Mouse (Mus musculus) olfactory bulb, adult 2 months (tissue): ENCODE results near the gene Vim. TPM values are rescaled to one million over a fixed set of nuclear protein-coding genes. Genes with fewer than 3 reads are reported as not detected.

Experiments used
- H3K27ac ChIP-seq: fragments of 200-500 bp; 2 replicates; pipeline ENCODE4 v1.5.1; 2012; ENCODE audit warnings: low read depth, low read length; ENCODE audit not compliant: insufficient read depth
- H3K4me1 ChIP-seq: fragments of 200-500 bp; 2 replicates; pipeline ENCODE4 v1.6.1; 2012; ENCODE audit warnings: low read length; ENCODE audit not compliant: control insufficient read depth, insufficient read depth
- H3K4me3 ChIP-seq: fragments of 200-500 bp; 2 replicates; pipeline ENCODE4 v1.5.1; 2012; ENCODE audit warnings: mild to moderate bottlenecking, low read depth, low read length, moderate library complexity; ENCODE audit not compliant: insufficient read depth
- CTCF ChIP-seq: fragments of 200-500 bp; IDR thresholded peaks from 2 replicates; pipeline ENCODE4 v1.5.1; 2012; ENCODE audit warnings: low read depth, mild to moderate bottlenecking, low read length, moderate library complexity; ENCODE audit not compliant: insufficient read depth
- POLR2A ChIP-seq: fragments of 200-500 bp; IDR thresholded peaks from 2 replicates; pipeline ENCODE4 v1.6.1; 2012; ENCODE audit warnings: mild to moderate bottlenecking, low read depth, low read length, moderate library complexity; ENCODE audit not compliant: insufficient read depth
- WGBS: fragments of 180-500 bp; shearing (Covaris S2); methylation state at CpG from one replicate; pipeline ENCODE4 v1.1.7; 2018; 5-methylcytosine and 5-hydroxymethylcytosine counted together
- polyA plus RNA-seq: library from polyadenylated mRNA; stranded (reverse); fragments of >200 nt; gene quantifications from 2 replicates; pipeline ENCODE4 v1.2.4, GENCODE M21; 2012; ENCODE audit warnings: low replicate concordance; ENCODE audit not compliant: missing spikeins, insufficient read depth, insufficient read length

The Vim gene
- polyA plus RNA-seq, 1 experiment, result not detected

DNA sequence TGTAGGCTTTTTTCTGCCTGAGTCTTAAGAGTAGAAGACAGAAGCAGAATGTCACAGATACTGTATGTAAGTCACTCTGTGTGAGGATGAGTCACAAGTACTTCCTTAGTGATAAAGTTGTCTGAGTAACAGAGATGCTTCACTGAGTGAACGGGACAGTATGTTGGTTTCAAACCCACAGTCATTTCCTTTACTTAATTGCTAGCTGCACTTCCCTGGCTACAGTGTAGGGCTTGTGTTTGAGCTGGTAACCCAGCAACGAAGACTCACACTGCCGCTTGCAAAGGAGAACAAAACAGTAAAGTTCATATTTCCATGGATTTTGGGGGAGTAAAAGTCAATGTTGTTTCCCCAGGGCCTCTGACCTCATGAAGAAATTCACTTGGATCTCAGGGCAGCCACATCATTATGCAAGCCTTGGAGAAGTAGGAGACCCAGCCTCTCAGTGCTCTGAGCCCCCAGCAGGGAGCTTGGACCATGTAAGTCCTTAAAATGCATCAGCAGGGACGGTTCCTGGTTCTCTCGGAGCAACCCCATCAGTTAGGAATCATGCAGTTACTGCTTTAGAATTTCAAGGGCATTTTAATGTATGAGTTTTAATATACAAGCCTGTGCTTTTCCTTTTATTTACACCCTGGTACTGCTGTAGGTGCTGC lies 15.0 kb upstream of the Vim start:
- Histone ChIP-seq H3K4me1 (peaks cover 2% of the 10 kb centered on the region; the same call in 1 of the 2 replicates), H3K27ac (no peak overlapping the region), H3K4me3 (no peak overlapping the region)
- WGBS, result 23% methylated on average over 5 of the region's 5 CpGs
- TF ChIP-seq CTCF (no peak), POLR2A (no peak)

DNA sequence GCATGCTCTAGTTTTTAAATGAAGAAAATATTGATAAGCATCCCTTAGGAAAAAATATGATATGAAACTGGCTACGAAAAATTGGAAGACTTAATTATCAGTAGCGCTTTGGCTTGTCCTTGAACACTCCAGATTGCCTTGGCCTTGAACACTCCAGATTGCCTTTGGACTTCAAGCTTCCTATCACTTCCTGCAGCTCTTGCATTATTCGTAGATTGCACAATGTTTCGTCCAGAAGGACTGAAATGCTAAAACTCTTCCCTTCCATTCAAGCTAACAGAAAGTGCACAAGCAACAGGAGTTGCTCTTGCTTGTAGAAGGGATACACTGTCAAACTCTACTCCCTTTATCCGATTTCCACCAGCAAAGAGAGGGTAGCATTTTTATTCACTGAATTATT lies 14.4 kb upstream of the Vim start:
- Histone ChIP-seq H3K4me1 (peaks cover 2% of the 10 kb centered on the region; the same call in 1 of the 2 replicates), H3K27ac (no peak overlapping the region), H3K4me3 (no peak overlapping the region)
- TF ChIP-seq CTCF (no peak), POLR2A (no peak)
- 92% methylated on average over 5 of the region's 5 CpGs for WGBS

DNA sequence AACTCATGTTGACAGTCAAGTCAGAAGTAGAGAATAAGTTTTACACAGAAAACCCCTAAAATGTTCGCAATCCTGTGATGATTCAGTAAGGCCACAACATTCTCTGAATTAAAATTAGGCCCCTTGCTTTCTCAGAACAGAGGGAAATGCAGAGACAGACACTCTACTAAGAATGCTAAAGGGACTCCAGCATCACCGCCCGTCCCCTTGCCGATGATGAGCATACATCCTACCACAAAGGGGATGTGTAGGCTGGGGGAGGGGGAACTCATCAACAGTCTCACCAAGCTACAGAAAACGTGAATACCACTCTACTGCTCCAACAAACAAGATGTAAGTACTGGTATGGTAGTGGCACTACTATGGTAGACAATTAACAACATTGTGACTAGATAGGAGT lies 14.0 kb upstream of the Vim start:
- H3K4me3 ChIP-seq, result no peak overlapping the region
- no peak for TF ChIP-seq CTCF
- H3K4me1 ChIP-seq, result peaks cover 2% of the 10 kb centered on the region; the same call in 1 of the 2 replicates
- no peak overlapping the region for H3K27ac ChIP-seq
- WGBS, result 88% methylated on average over 5 of the region's 5 CpGs

DNA sequence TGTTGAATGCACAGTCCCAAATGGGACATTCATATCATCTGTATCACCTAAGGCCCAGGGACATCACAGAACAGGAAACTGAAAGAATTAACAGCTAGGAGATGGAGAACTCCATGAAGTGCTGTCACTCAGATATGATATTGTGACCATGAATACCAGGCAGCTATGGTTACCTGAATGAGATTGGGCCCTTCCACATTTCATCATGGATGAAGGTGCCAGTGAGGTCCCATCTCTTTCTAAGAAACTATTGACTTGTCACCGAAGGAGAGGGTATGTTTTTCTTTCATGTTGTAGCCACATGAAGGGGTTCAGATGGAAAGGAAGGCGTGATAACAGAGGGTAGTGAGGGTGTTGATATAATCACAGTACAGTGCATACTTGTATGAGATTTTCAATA lies 13.3 kb upstream of the Vim start:
- no peak overlapping the region for H3K27ac ChIP-seq
- peaks cover 2% of the 10 kb centered on the region; the same call in 1 of the 2 replicates for H3K4me1 ChIP-seq
- no peak for TF ChIP-seq POLR2A
- no peak for TF ChIP-seq CTCF
- 96% methylated on average over 2 of the region's 2 CpGs for WGBS
- no peak overlapping the region for H3K4me3 ChIP-seq

DNA sequence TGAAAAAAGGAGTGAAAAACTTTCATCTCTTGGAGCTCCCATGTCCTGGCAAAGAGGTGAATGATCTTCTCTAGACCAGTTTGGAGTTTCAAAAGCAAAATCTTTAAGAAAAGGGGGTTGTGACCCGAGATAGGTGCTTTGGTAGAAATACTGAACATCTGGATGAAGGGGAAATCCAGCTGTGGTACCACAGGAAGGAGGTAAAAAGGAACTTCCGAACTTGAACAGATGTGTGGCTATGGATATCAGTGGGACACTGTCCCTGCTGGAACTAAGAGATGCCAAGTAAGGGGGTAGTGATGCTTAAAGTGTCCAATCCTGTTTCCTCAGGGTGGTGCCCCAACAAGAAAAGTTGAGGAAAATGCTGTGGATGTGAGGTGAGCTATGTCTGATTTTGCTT lies 3.6 kb upstream of the Vim start:
- TF ChIP-seq CTCF, result no peak
- WGBS, result 90% methylated on average over 2 of the region's 2 CpGs
- Histone ChIP-seq H3K4me3 (no peak overlapping the region), H3K4me1 (peaks cover 13% of the 10 kb centered on the region), H3K27ac (no peak overlapping the region)

DNA sequence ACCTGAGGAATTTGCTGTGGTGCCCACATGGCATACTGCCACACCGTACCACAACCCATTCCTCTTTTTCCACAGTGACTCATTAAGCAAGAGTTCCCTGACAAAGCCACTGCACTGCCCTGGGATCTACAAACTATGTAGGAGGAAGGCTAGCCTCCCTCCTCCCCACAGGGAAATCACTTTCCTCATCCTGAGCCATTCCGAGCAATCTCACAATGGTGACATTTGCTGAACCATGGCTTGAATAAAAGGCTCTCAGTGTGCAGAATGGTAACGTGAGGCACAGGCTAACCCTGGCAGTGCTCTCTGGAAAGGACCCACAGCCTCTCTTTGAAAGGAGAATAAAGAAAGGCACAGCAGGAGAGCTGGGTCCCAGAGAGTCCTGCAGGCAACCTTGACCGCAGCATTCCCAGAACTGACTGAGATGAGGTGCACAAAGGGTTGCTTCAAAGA lies 1.6 kb upstream of the Vim start:
- 47% methylated on average over 4 of the region's 4 CpGs for WGBS
- TF ChIP-seq CTCF (no peak), POLR2A (no peak)
- H3K4me3 ChIP-seq, result no peak overlapping the region
- H3K4me1 ChIP-seq, result peaks cover 17% of the 10 kb centered on the region
- H3K27ac ChIP-seq, result no peak overlapping the region

DNA sequence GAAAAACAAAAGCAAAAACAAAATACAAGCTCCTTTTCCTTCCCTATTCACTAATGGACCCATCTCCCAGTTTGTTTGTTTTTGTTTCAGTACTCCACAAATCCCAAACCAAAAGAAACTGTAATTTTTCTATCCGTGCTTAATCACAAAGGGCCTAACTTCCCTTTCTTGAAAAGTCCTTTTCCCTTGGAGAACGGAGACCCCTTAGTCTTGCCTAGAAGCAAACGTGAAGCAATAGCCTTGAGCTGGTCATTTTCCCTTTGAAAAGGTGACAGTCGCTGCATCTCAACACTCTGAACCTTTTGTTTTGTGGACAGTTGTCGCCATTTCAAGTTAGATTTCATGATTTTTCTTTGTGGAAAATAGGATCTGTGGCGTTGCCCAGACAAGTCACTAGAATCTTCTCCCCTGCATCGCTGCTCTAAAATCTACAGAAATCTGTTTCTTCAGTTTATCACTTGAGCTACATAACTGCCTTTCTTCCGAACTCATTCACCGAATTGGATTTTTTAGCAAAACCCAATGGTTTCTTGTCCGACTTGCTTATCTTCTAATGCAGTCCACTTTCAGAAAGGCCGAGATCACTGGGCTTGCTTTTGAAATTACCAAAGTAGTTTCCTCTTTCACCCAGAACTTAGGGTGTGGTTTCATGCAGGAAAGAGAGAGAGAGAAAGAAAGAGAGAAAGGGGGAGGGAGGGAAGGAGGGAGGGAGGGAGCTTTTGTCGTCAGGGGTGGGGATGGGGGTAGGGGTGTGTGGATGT lies 900 bp upstream of the Vim start:
- Histone ChIP-seq H3K4me1 (peaks cover 17% of the 10 kb centered on the region), H3K27ac (peak overlapping the region; percentile 71), H3K4me3 (no peak overlapping the region)
- no peak for TF ChIP-seq CTCF
- no peak for TF ChIP-seq POLR2A
- WGBS, result 41% methylated on average over 12 of the region's 12 CpGs

DNA sequence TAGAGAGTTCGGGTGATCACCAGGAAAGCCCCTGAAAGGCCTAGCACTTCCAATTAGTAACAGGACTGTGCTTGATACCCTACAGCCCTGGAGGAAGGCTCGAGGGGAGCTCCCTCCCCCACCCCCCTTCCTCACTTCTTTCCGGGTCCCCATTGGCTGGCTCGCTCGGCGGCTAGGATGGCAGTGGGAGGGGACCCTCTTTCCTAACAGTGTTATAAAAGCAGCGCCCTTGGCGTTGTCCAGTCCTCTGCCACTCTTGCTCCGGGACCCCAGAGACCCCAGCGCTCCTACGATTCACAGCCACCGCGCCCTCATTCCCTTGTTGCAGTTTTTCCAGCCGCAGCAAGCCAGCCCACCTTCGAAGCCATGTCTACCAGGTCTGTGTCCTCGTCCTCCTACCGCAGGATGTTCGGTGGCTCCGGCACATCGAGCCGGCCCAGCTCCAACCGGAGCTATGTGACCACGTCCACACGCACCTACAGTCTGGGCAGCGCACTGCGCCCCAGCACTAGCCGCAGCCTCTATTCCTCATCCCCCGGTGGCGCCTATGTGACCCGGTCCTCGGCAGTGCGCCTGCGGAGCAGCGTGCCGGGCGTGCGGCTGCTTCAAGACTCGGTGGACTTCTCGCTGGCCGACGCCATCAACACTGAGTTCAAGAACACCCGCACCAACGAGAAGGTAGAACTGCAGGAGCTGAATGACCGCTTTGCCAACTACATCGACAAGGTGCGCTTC lies 506 bp downstream of the Vim start:
- 1% methylated on average over 46 of the region's 46 CpGs for WGBS
- peak overlapping the region; percentile 54 for H3K27ac ChIP-seq

DNA sequence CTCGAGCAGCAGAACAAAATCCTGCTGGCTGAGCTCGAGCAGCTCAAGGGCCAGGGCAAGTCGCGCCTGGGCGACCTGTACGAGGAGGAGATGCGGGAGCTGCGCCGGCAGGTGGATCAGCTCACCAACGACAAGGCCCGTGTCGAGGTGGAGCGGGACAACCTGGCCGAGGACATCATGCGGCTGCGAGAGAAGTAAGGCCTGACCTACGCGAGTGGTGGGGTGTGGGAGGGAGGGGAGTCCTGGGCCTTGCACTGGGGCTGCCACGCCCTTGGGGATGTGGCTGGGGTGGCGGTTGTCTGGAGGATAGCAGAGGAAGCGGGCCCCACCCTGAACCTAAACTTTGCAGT lies 1.0 kb downstream of the Vim start:
- Histone ChIP-seq H3K4me3 (peak overlapping the region; percentile 53), H3K27ac (no peak overlapping the region), H3K4me1 (peaks cover 17% of the 10 kb centered on the region)
- WGBS, result under 1% methylated on average over 21 of the region's 21 CpGs
- TF ChIP-seq CTCF (no peak), POLR2A (no peak)

More for the DNA sequence above, 506 bp downstream of the Vim start:
- Histone ChIP-seq H3K4me3 (peak overlapping the region; percentile 53), H3K4me1 (peaks cover 17% of the 10 kb centered on the region)
- no peak for TF ChIP-seq CTCF
- TF ChIP-seq POLR2A, result no peak
